26 mouse cellular contexts compared by ENCODE assay signal in genomic region chr1:79736408-79736807, GRCm38 (mm10).
"Had no signal": no experiment of that assay in that cellular context is flagged by ENCODE, and none has a peak within 500 bp of the region (broad histone marks: within the 10 kb centered on the region; RNA-seq: fewer than 3 reads in every experiment).

No protein-coding gene starts in this region.

- H3K9me3 ChIP-seq: heart, embryonic 10.5 days; heart, embryonic 12.5 days; hindbrain, embryonic 10.5 days; hindbrain, embryonic 12.5 days; intestine, embryonic 15.5 days; limb, embryonic 10.5 days; limb, embryonic 12.5 days; liver, embryonic 13.5 days had no signal

- H3K27me3 ChIP-seq: heart, embryonic 12.5 days; hindbrain, embryonic 12.5 days; intestine, embryonic 15.5 days; limb, embryonic 12.5 days; liver, embryonic 13.5 days had no signal

- H3K4me3 ChIP-seq: gastrocnemius, adult 2 months; heart, embryonic 10.5 days; heart, embryonic 12.5 days; hindbrain, embryonic 10.5 days; hindbrain, embryonic 12.5 days; intestine, embryonic 15.5 days; left cerebral cortex, adult 2 months; limb, embryonic 10.5 days; limb, embryonic 12.5 days; liver, embryonic 13.5 days had no signal

- ATAC-seq: hindbrain, embryonic 16.5 days; inflammation-experienced regulatory T-cells, adult 6 months; intestine, postnatal 0 days had no signal

- H3K4me2 ChIP-seq: heart, embryonic 12.5 days; hindbrain, embryonic 12.5 days; hindbrain, embryonic 14.5 days; intestine, embryonic 15.5 days; limb, embryonic 12.5 days; liver, embryonic 11.5 days; liver, embryonic 13.5 days had no signal

- H3K36me3 ChIP-seq: intestine, embryonic 15.5 days; limb, embryonic 10.5 days had no signal

- H3K4me1 ChIP-seq: heart, embryonic 10.5 days; hindbrain, embryonic 10.5 days; hindbrain, embryonic 12.5 days; intestine, embryonic 15.5 days; limb, embryonic 10.5 days; liver, embryonic 13.5 days had no signal

- H3K27ac ChIP-seq: gastrocnemius, adult 2 months; heart, embryonic 10.5 days; hindbrain, embryonic 10.5 days; hindbrain, embryonic 12.5 days; hindbrain, embryonic 14.5 days; intestine, embryonic 15.5 days; left cerebral cortex, adult 2 months; limb, embryonic 10.5 days; limb, embryonic 12.5 days; liver, embryonic 13.5 days had no signal

- DNase-seq: gastrocnemius, adult 2 months; gastrocnemius, postnatal 10 days; gastrocnemius, postnatal 25 days; heart, adult 18-20 months; heart, postnatal 10 days; heart, postnatal 4 days; kidney, adult 18-20 months; kidney, adult 8-10 months; kidney, postnatal 10 days; kidney, postnatal 4 days; layer of hippocampus, adult 9-11 months; liver; liver, embryonic 13.5 days had no signal

- H3K9ac ChIP-seq: heart, embryonic 12.5 days; hindbrain, embryonic 12.5 days; hindbrain, embryonic 14.5 days; intestine, embryonic 15.5 days; limb, embryonic 12.5 days; liver, embryonic 13.5 days had no signal
